Mouse (Mus musculus) spleen, adult 12 weeks (tissue): ENCODE results near the gene Nox4.
"Not testable (repeated sequence)": the region's sequence is repeated elsewhere in the genome, so short reads cannot be mapped to it uniquely, and the experiment has no call there.

ENCODE experiments used
- DNase-seq: peaks from one replicate; pipeline ENCODE4 v3.0.0; 2022; ENCODE audit warnings: low spot score

The Nox4 gene

GRCm38 (mm10) chr7:87374322-87374721 is 128.4 kb downstream of the Nox4 start:
- no peak for DNase-seq

GRCm38 (mm10) chr7:87374935-87375334 is 129.0 kb downstream of the Nox4 start:
- no peak for DNase-seq

GRCm38 (mm10) chr7:87397023-87397422 is 151.1 kb downstream of the Nox4 start:
- no peak for DNase-seq

- not testable (repeated sequence) for DNase-seq
Observed at GRCm38 (mm10) chr7:87411373-87411772, 165.5 kb downstream of the Nox4 start.

GRCm38 (mm10) chr7:87413271-87413670 is 167.4 kb downstream of the Nox4 start:
- no peak for DNase-seq
